Mouse (Mus musculus) CH12.LX (cell line): ENCODE measurements around the gene Gm37240. TPM values are rescaled to one million over a fixed set of nuclear protein-coding genes. Genes with fewer than 3 reads are reported as not detected.

Experiments used
- DNase-seq: peaks from one replicate; pipeline ENCODE4 v3.0.0-alpha.2; 2013; ENCODE audit errors: extremely low read depth
- H3K27ac ChIP-seq: 2 replicates; pipeline ENCODE4 v1.5.1; 2012; ENCODE audit warnings: low read depth, mild to moderate bottlenecking, control low read depth, moderate library complexity; ENCODE audit not compliant: insufficient read depth
- H3K27me3 ChIP-seq: replicated peaks from 2 replicates; pipeline ENCODE3; 2012; ENCODE audit warnings: inconsistent platforms
- H3K36me3 ChIP-seq, 2 experiments: replicated peaks in 1 of 2; 2 replicates each; pipeline versions ENCODE3 to v1.6.1; 2012; ENCODE audit warnings: inconsistent platforms in 1 of 2, low read length in 1 of 2, mild to moderate bottlenecking in 1 of 2, mixed read lengths in 1 of 2, moderate library complexity in 1 of 2; ENCODE audit not compliant: control insufficient read depth in 1 of 2, insufficient read depth in 1 of 2
- H3K4me1 ChIP-seq, 2 experiments: 2 replicates each; pipeline ENCODE4 v1.6.1; 2012; ENCODE audit warnings: inconsistent platforms in 1 of 2, moderate library complexity in 1 of 2; ENCODE audit not compliant: insufficient read depth in 2 of 2, control insufficient read depth in 1 of 2
- H3K4me2 ChIP-seq: 2 replicates; pipeline ENCODE4 v1.6.1; 2012; ENCODE audit warnings: low read depth, mild to moderate bottlenecking, control low read depth; ENCODE audit not compliant: poor library complexity, insufficient read depth, severe bottlenecking
- H3K4me3 ChIP-seq, 3 experiments: fragments of 150-350 bp in 1 of 3; sonication (generic) in 1 of 3; replicated peaks in 1 of 3; 2 replicates each; pipeline versions ENCODE3 to v1.5.1; 2011 to 2012; ENCODE audit warnings: low read depth in 2 of 3, low read length in 2 of 3, mild to moderate bottlenecking in 2 of 3, moderate library complexity in 2 of 3, control low read depth in 1 of 3, improper control_type of control experiment in 1 of 3, inconsistent platforms in 1 of 3, mixed read lengths in 1 of 3; ENCODE audit not compliant: poor library complexity in 1 of 3
- H3K79me2 ChIP-seq: replicated peaks from 2 replicates; pipeline ENCODE4 v1.6.1; 2012; ENCODE audit warnings: mild to moderate bottlenecking, moderate library complexity; ENCODE audit not compliant: control insufficient read depth, poor library complexity, insufficient read depth, severe bottlenecking; ENCODE audit errors: extremely low read depth
- H3K9ac ChIP-seq: 2 replicates; pipeline ENCODE4 v1.6.1; 2012; ENCODE audit warnings: low read depth, mild to moderate bottlenecking, control low read depth, moderate library complexity; ENCODE audit not compliant: insufficient read depth
- H3K9me3 ChIP-seq: replicated peaks from 2 replicates; pipeline ENCODE3; 2012; ENCODE audit warnings: low read length, inconsistent platforms, mixed read lengths
- CHD2 ChIP-seq: IDR thresholded peaks from 2 replicates; pipeline ENCODE4 v1.6.1; 2011; ENCODE audit warnings: low read length, improper control_type of control experiment
- CTCF ChIP-seq, 2 experiments: IDR thresholded peaks in 1 of 2; conservative IDR thresholded peaks in 1 of 2; 2 replicates each; pipeline ENCODE4 v1.5.1; 2011 to 2012; ENCODE audit warnings: low read depth in 2 of 2, low read length in 2 of 2, improper control_type of control experiment in 1 of 2, inconsistent platforms in 1 of 2, mild to moderate bottlenecking in 1 of 2, moderate library complexity in 1 of 2
- E2F4 ChIP-seq: IDR thresholded peaks from 2 replicates; pipeline ENCODE4 v1.6.1; 2011; ENCODE audit warnings: low read depth, low read length, improper control_type of control experiment; ENCODE audit not compliant: insufficient replicate concordance
- GABPA ChIP-seq: IDR thresholded peaks from 2 replicates; pipeline ENCODE4 v1.6.1; 2012; ENCODE audit warnings: low read depth, low read length, improper control_type of control experiment, inconsistent platforms; ENCODE audit not compliant: insufficient replicate concordance
- HCFC1 ChIP-seq: IDR thresholded peaks from 2 replicates; pipeline ENCODE4 v1.6.1; 2012; ENCODE audit warnings: low read depth, mild to moderate bottlenecking, inconsistent platforms, low read length, improper control_type of control experiment
- JUN ChIP-seq: IDR thresholded peaks from 2 replicates; pipeline ENCODE4 v1.6.1; 2011; ENCODE audit warnings: low read depth, mild to moderate bottlenecking, low read length, improper control_type of control experiment, moderate library complexity; ENCODE audit not compliant: insufficient read depth
- JUND ChIP-seq: conservative IDR thresholded peaks from 2 replicates; pipeline ENCODE4 v1.6.1; 2011; ENCODE audit warnings: low read depth, low read length, improper control_type of control experiment
- KAT2A ChIP-seq: IDR thresholded peaks from 2 replicates; pipeline ENCODE4 v1.6.1; 2012; ENCODE audit warnings: low read length, improper control_type of control experiment, inconsistent platforms; ENCODE audit not compliant: insufficient replicate concordance
- MAFK ChIP-seq: IDR thresholded peaks from 2 replicates; pipeline ENCODE4 v1.6.1; 2011; ENCODE audit warnings: low read length, improper control_type of control experiment; ENCODE audit not compliant: insufficient replicate concordance
- MEF2A ChIP-seq: IDR thresholded peaks from 2 replicates; pipeline ENCODE4 v1.6.1; 2014; ENCODE audit warnings: low read depth, mild to moderate bottlenecking, inconsistent platforms, low read length, improper control_type of control experiment, borderline replicate concordance
- NELFE ChIP-seq: IDR thresholded peaks from 2 replicates; pipeline ENCODE4 v1.6.1; 2011; ENCODE audit warnings: low read depth, low read length, improper control_type of control experiment
- NRF1 ChIP-seq: IDR thresholded peaks from 2 replicates; pipeline ENCODE4 v1.6.1; 2014; ENCODE audit warnings: low read depth, mild to moderate bottlenecking, inconsistent platforms, low read length, improper control_type of control experiment, moderate library complexity
- RAD21 ChIP-seq: IDR thresholded peaks from 2 replicates; pipeline ENCODE4 v1.6.1; 2011; ENCODE audit warnings: low read depth, mild to moderate bottlenecking, low read length, improper control_type of control experiment, moderate library complexity
- SMC3 ChIP-seq: IDR thresholded peaks from 2 replicates; pipeline ENCODE4 v1.6.1; 2011; ENCODE audit warnings: low read depth, low read length, improper control_type of control experiment
- TBP ChIP-seq: conservative IDR thresholded peaks from 2 replicates; pipeline ENCODE4 v1.6.1; 2011; ENCODE audit warnings: low read depth, low read length, improper control_type of control experiment
- TCF12 ChIP-seq: IDR thresholded peaks from 2 replicates; pipeline ENCODE4 v1.6.1; 2014; ENCODE audit warnings: low read depth, mild to moderate bottlenecking, inconsistent platforms, low read length, improper control_type of control experiment
- USF1 ChIP-seq: IDR thresholded peaks from 2 replicates; pipeline ENCODE4 v1.6.1; 2014; ENCODE audit warnings: low read depth, mild to moderate bottlenecking, inconsistent platforms, low read length, improper control_type of control experiment
- ZNF384 ChIP-seq: IDR thresholded peaks from 2 replicates; pipeline ENCODE4 v1.6.1; 2012; ENCODE audit warnings: low read depth, low read length, improper control_type of control experiment, inconsistent platforms
- dilution Hi-C: fragments of 300-500 bp; cut with MboI; formaldehyde crosslinking; loops from 2 replicates; pipeline ENCODE4 v1.14.3; 2020; ENCODE audit warnings: low sequenced_read_pairs; ENCODE audit not compliant: extremely low pct_unique_long_range_greater_than_20kb, extremely low pct_ligation_motif_present
- in situ Hi-C: fragments of 300-500 bp; cut with MboI; formaldehyde crosslinking; loops from 3 replicates; pipeline ENCODE4 v1.14.3; 2019; ENCODE audit warnings: low sequenced_read_pairs, low pct_ligation_motif_present, low pct_unique_long_range_greater_than_20kb, mixed read lengths
- polyA plus RNA-seq: library from polyadenylated mRNA; unstranded; fragments of >175 nt; gene quantifications from 2 replicates; pipeline ENCODE4 v1.2.1, GENCODE M21; 2012; ENCODE audit warnings: low read depth; ENCODE audit not compliant: insufficient read length
- total RNA-seq, 2 experiments: library from RNA; depleted of rRNA; stranded (reverse); fragments of 300-350 nt in 1 of 2; fragments of >200 nt in 1 of 2; gene quantifications; 2 replicates each; pipeline ENCODE4 v1.2.3; 2012 to 2014

Gene Gm37240
- total and polyA plus RNA-seq, 3 experiments, result 0.08 to 0.19 (median 0.14) TPM

DNA sequence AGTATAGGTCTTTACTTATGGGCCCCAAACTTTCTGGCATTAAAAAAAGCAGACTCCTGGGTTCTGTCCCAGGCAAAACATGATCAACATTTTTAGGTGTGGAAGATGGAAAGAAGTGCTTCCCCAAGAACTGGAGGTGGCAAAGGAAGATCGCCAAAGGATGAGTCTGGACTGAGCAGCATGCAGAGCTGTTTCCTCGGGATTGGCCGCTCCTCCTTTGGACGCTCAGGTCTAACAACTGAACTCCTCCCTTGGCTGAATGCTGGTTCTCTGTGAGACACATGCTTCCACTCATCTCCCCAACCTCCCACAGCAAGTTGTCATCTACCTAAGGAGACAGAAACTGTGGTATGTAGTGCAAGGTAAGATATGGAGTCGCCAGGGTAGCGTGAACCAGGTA, 865.5 kb downstream of the Gm37240 start:
- TF ChIP-seq NELFE, result no peak
- Histone ChIP-seq H3K36me3 (no peaks in the 10 kb centered on the region), H3K9ac (no peak overlapping the region), H3K79me2 (no peaks in the 10 kb centered on the region), H3K27ac (no peak overlapping the region), H3K4me2 (no peak overlapping the region), H3K4me3 (no peak overlapping the region), H3K27me3 (no peaks in the 10 kb centered on the region), H3K4me1 (peaks cover 7 to 27% of the 10 kb centered on the region in 2 experiments), H3K9me3 (no peaks in the 10 kb centered on the region)
- DNase-seq, result no peak
- dilution Hi-C loops (no loop called here), in situ Hi-C loops (no loop called here)

DNA sequence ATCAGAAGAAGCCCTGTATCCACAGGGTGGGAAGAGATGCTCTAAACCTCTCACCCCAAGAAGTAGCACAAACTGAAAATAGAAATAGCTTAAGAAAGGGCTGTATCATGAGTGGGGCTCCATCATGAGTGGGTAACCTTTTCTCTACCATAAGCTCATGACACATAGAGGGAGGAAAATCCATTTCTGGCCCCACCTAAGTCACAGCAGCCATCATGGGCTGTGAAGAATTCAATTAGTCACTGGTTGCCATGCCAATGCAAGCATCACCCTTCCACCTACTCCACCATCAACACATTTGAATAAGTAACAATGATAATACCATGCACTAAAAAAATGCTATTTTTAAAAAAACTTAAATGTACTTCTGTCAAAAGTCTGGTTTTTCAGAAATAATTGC, 867.2 kb downstream of the Gm37240 start:
- Histone ChIP-seq H3K27ac (no peak overlapping the region), H3K79me2 (no peaks in the 10 kb centered on the region), H3K27me3 (no peaks in the 10 kb centered on the region), H3K36me3 (no peaks in the 10 kb centered on the region), H3K9me3 (no peaks in the 10 kb centered on the region), H3K4me3 (no peak overlapping the region), H3K4me2 (no peak overlapping the region), H3K4me1 (peaks cover 7 to 27% of the 10 kb centered on the region in 2 experiments), H3K9ac (no peak overlapping the region)
- DNase-seq, result no peak
- dilution Hi-C loops, result no loop called here
- in situ Hi-C loops, result no loop called here
- TF ChIP-seq CHD2 (no peak), JUND (no peak), MAFK (no peak), CTCF (conservative IDR thresholded peaks at IDR 0.05 in 1 of 2, IDR thresholded peaks at IDR 0.05 in 1 of 2; ENCODE audit: low read depth in 2 of 2, low read length in 2 of 2) (no peak), SMC3 (no peak), GABPA (no peak), RAD21 (no peak), HCFC1 (no peak), TBP (no peak), JUN (no peak), TCF12 (no peak), USF1 (no peak), ZNF384 (no peak), MEF2A (no peak), NRF1 (no peak), E2F4 (no peak), KAT2A (no peak)
